Mouse (Mus musculus): Measurements from ENCODE around the gene Gnptg.

- TF ChIP-seq POLR2A (IDR thresholded peaks at IDR 0.05; ENCODE audit: control insufficient read depth, extremely low read depth, insufficient read depth, low read length, poor library complexity): no peak
- 0 out of 2 replicates have a peak, but pooled peaks have one; percentile 22 for TF ChIP-seq CTCF (IDR thresholded peaks at IDR 0.05; ENCODE audit: borderline replicate concordance, control insufficient read depth, extremely low read depth, insufficient read depth, low read length, poor library complexity)
Measured at GRCm38 (mm10) chr17:25239695-25240636, at the start of gene Gnptg, which contains the start of gene Tsr3.

Data from thymus, adult 2 months (tissue).